Mouse (Mus musculus) C2C12 (cell line): Measurements from ENCODE around the gene Zbtb45.

Experiments used
- CTCF ChIP-seq: IDR thresholded peaks from one replicate; pipeline ENCODE4 v1.5.1; 2011; ENCODE audit not compliant: control insufficient read depth, insufficient read depth, insufficient read length
- FOSL1 ChIP-seq: IDR thresholded peaks from one replicate; pipeline ENCODE4 v1.8.0; 2011; ENCODE audit warnings: mild to moderate bottlenecking, low read length; ENCODE audit not compliant: poor library complexity, insufficient read depth, severe bottlenecking
- MAX ChIP-seq: IDR thresholded peaks from one replicate; pipeline ENCODE4 v1.6.1; 2011; ENCODE audit warnings: mild to moderate bottlenecking, control low read depth
- MYOD1 ChIP-seq: IDR thresholded peaks from one replicate; pipeline ENCODE4 v1.6.1; 2011; ENCODE audit warnings: low read depth; ENCODE audit not compliant: control insufficient read depth, insufficient read length
- USF1 ChIP-seq: IDR thresholded peaks from one replicate; pipeline ENCODE4 v1.6.1; 2011; ENCODE audit warnings: low read depth, mild to moderate bottlenecking, control low read depth, moderate library complexity

- no peak for TF ChIP-seq FOSL1
- TF ChIP-seq CTCF, result no peak
- no peak for TF ChIP-seq MYOD1
- TF ChIP-seq USF1, result no peak
- no peak for TF ChIP-seq MAX
Observed at GRCm38 (mm10) chr7:13007341-13008092, 2.3 kb downstream of the Zbtb45 start.
